Mouse (Mus musculus) kidney, postnatal 14 days (tissue): ENCODE results near the gene Vhl.
"Not testable (repeated sequence)": the region's sequence is repeated elsewhere in the genome, so short reads cannot be mapped to it uniquely, and the experiment has no call there.

Experiments used
- DNase-seq: peaks from one replicate; pipeline ENCODE4 v3.0.0; 2022; ENCODE audit warnings: mixed read lengths

The Vhl gene

GRCm38 (mm10) chr6:113662964-113663700 is 39.4 kb downstream of the Vhl start:
- no peak for DNase-seq

GRCm38 (mm10) chr6:113664305-113664704 is 40.5 kb downstream of the Vhl start:
- DNase-seq, result no peak

GRCm38 (mm10) chr6:113667611-113668122 is 43.9 kb downstream of the Vhl start:
- no peak for DNase-seq

- DNase-seq, result peak; percentile 65
These were observed 44.8 kb downstream of the Vhl start for GRCm38 (mm10) chr6:113668287-113669154.

- DNase-seq, result no peak
These were observed 46.1 kb downstream of the Vhl start for GRCm38 (mm10) chr6:113669821-113670220.

GRCm38 (mm10) chr6:113672029-113672428 is 48.3 kb downstream of the Vhl start:
- not testable (repeated sequence) for DNase-seq

- no peak for DNase-seq
These were observed 49.2 kb downstream of the Vhl start for GRCm38 (mm10) chr6:113672989-113673388.

GRCm38 (mm10) chr6:113675234-113675633 is 51.5 kb downstream of the Vhl start:
- DNase-seq, result no peak

- no peak for DNase-seq
These were observed 52.2 kb downstream of the Vhl start for GRCm38 (mm10) chr6:113675991-113676390.

- peak; percentile 68 for DNase-seq
These were observed 53.4 kb downstream of the Vhl start for GRCm38 (mm10) chr6:113677070-113677734.

- DNase-seq, result no peak
These were observed 54.7 kb downstream of the Vhl start for GRCm38 (mm10) chr6:113678246-113679012.

- no peak for DNase-seq
These were observed 56.3 kb downstream of the Vhl start for GRCm38 (mm10) chr6:113679993-113680566.
